Mouse (Mus musculus) ES-E14 (cell line): ENCODE measurements around the gene Dctpp1.

Experiments used
- CHD2 ChIP-seq: IDR thresholded peaks from 2 replicates; pipeline ENCODE4 v1.6.1; 2014; ENCODE audit warnings: mild to moderate bottlenecking, low read depth, low read length, inconsistent platforms
- HCFC1 ChIP-seq: IDR thresholded peaks from 2 replicates; pipeline ENCODE4 v1.6.1; 2012; ENCODE audit warnings: low read length, inconsistent platforms, borderline replicate concordance; ENCODE audit not compliant: insufficient read depth
- MAFK ChIP-seq: IDR thresholded peaks from 2 replicates; pipeline ENCODE4 v1.6.1; 2014; ENCODE audit warnings: mild to moderate bottlenecking, low read depth, low read length, inconsistent platforms; ENCODE audit not compliant: insufficient read depth
- ZC3H11A ChIP-seq: IDR thresholded peaks from 2 replicates; pipeline ENCODE4 v1.6.1; 2012; ENCODE audit warnings: low read depth, mild to moderate bottlenecking, inconsistent platforms, low read length, borderline replicate concordance
- ZNF384 ChIP-seq: IDR thresholded peaks from 2 replicates; pipeline ENCODE4 v1.6.1; 2012; ENCODE audit warnings: low read depth, low read length, inconsistent platforms

DNA sequence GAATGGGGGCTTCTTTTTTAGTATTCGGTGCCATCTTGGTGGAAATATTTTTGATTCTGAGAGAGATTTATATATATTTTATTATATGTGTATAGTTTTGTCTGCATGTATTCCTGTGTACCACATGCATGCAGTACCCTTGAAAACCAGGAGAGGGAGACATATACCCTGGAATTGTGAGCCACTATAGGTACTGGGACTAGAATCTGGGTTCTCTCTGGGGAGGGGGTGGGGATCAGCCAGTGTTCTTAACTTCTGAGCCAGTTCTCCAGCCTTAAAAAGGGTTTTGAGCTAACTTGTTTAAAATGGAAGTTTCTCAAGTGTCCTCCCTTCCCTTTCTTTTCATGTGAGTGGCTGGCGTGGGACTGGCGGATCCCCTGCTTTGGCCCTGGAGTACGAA, 48.4 kb upstream of the Dctpp1 start:
- TF ChIP-seq HCFC1 (no peak), ZNF384 (no peak), CHD2 (no peak), MAFK (no peak), ZC3H11A (peak; percentile 70)
